Mouse (Mus musculus): ENCODE results near the gene Etl4.

- TF ChIP-seq POLR2A (IDR thresholded peaks at IDR 0.05; ENCODE audit: insufficient read depth, low read depth, low read length) (no peak), CTCF (IDR thresholded peaks at IDR 0.05) (no peak)
These were observed 484.5 kb downstream of the Etl4 start for GRCm38 (mm10) chr2:20394083-20394482.

Data from heart, adult 2 months (tissue).